Mouse (Mus musculus) ovary, postnatal 36 days (tissue): ENCODE results near the gene Snx9.

Source experiments
- DNase-seq: peaks from one replicate; pipeline ENCODE4 v3.0.0; 2022; ENCODE audit warnings: low spot score, mixed read lengths

Snx9 gene

DNA sequence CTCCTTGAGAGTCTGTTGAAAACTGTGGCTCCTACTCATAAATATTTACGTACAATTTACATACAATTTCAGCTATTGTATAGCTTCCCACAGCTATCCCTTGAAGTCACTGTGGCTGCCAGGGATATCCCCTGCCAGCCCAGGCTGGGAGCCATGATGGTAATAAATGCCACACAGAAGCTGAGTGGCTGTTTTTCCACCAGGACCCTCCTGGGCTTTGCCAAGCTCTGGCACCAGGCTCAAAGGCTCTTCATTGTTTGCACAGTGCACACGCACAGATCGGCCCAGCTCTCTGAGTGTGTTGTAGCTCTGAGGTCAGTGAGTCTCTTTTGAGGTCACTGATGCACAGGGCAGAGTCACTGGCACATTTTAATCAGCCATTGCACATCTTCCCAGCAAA is 128.1 kb downstream of the Snx9 start:
- no peak for DNase-seq

DNA sequence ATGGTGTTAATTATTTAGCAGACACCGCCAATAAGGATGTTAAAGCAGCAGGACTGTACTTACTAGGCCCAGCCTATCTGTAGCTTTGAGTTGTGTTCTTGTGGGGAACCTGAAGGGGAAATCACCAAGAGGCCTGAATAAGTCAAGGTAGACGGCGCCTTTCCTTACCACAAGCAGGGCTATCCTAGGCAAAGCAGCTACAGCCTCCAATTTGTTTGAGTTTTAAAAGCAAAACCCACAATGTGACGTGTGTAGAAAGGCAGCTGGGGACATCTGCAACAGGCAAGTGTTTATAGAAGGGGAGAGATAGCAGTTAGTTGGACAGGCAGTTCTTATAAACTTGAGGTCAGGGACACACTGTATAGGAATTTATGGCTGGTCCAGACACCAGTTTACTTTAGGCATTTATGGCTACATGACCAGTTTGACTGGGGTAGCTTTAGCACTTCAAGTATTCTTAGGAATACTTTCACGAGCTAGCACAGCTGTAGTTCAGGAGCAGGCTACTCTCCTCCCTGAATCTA is 129.2 kb downstream of the Snx9 start:
- DNase-seq, result no peak

DNA sequence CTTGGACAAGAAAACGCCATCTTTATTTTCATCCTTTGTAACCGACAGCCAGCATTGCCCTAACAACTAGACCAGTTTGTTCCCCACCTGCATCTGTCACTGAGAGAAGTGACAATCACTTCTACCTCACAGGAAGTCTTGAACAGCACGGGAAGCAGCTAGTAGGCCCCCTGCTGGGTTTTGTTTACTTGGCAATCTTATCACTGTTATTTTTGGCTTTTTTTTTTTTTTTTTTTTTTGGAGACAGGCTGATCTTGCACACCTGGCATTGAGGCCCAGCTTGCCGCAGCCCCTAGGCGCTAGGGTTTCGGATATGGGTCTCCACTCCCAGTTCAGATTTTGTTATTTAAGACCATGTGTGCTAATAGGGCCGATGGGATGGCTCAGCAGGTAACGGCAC is 132.4 kb downstream of the Snx9 start:
- no peak for DNase-seq

- DNase-seq, result no peak
Measured at GRCm38 (mm10) chr17:5975099-5975977, 134.2 kb downstream of the Snx9 start.

GRCm38 (mm10) chr17:5976221-5977055 is 135.3 kb downstream of the Snx9 start:
- DNase-seq, result no peak

DNA sequence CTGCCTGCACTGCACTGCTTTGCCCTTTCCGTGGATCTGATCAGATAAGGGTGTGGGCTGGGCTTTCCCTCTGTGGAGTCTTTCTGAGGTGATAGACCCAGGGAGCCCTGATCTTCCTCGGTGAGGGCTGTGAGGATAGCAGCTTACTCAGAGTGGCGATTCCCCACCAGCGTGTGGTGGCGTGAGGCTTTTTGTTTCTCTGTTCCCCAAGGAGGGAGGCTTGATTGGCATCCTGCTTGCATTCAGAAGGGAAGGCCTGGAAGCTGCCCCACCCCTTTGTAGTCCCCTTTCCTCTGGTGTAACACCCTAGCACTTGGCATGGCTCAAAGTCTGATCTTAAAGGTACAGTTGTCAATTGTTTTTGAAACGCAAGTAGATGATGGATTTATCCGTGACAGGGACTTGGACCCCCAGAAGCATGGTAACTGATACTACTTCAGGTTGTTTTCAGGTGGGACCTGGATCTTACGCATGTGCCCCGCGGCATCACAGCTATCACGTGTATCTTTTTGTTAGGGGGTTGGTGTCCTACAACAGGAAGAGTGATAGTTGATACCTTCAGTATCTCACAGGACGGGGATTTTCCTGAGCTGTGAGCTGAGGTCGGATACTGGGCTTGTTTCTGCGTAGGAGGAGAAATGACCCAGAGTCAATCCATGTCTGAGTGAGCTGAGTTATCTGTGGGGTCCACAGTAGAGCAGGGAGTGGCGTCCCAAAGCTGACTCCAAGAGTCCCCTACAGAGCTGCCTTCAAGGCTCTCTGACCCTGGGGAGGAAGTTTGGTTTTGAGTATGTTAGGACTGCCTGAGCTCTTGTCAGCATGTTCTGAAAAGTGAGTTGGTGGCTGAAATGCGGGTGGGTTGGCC is 136.2 kb downstream of the Snx9 start:
- DNase-seq, result no peak

DNA sequence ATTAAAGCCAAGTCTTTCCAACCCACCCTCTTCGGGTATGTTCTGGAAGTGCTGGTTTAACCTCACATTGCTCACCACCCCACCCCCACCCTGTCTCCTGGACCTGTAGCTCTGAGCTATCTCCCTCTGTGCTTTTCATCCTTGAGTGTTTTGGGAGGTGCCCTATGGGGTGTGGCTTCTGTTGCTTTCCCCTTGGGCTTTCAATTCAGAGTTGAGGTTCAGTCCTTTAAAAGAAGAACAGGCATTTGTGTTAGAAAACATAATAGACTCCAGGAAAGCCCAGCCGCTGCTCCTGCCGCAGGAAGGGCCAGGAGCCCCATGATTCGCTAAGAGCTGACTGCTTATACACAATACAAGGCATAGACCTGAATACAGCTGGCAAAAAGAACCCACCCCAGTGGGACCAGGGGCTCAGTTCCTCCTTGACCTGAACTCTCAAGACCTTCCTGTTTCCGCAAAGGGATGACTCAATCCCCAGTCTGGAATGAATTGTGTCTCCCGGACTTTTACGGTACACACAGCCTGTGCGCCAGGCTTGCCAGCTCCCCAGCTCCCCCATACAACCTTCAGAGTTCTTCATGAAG is 136.9 kb downstream of the Snx9 start:
- no peak for DNase-seq

GRCm38 (mm10) chr17:5978505-5979077 is 137.5 kb downstream of the Snx9 start:
- DNase-seq, result no peak

DNA sequence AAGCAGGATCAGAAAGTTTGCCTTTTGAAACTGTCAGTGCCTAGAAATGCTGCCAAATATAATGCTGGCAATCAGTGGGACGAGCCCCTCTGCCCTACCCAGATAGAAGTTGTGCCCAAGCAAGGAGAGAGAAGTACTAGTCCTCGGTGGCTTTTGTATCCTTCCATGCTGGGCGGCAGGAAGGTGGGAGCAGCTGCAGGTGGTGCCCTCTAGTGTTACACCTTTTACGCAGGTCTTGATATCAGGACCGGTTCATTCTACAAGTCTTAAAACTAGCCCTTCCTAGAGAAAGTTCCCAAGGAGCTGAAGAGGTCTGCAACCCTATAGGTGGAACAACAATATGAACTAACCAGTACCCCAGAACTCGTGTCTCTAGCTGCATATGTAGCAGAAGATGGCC is 139.7 kb downstream of the Snx9 start:
- no peak for DNase-seq
